Mouse (Mus musculus) spleen, adult 2 months (tissue): Measurements from ENCODE around the gene Rcc2.

Source experiments
- CTCF ChIP-seq: fragments of 200-500 bp; IDR thresholded peaks from 2 replicates; pipeline ENCODE4 v1.5.1; 2011; ENCODE audit warnings: mild to moderate bottlenecking, inconsistent platforms; ENCODE audit not compliant: insufficient read depth, insufficient read length, insufficient replicate concordance; ENCODE audit errors: extremely low read depth
- POLR2A ChIP-seq: fragments of 200-500 bp; IDR thresholded peaks from 2 replicates; pipeline ENCODE4 v1.6.1; 2011; ENCODE audit warnings: low read depth, low read length, inconsistent platforms

GRCm38 (mm10) chr4:140661406-140662022, 38.8 kb upstream of the Rcc2 start:
- no peak for TF ChIP-seq CTCF
- TF ChIP-seq POLR2A = no peak
